Mouse (Mus musculus) left cerebral cortex, postnatal 4 days (tissue): ENCODE data around the gene Cbll1. TPM values are rescaled to one million over a fixed set of nuclear protein-coding genes. Genes with fewer than 3 reads are reported as not detected.
"Not testable (repeated sequence)": the region's sequence is repeated elsewhere in the genome, so short reads cannot be mapped to it uniquely, and the experiment has no call there.

Source experiments
- DNase-seq: peaks from one replicate; pipeline ENCODE4 v3.0.0-alpha.2; 2022
- intact Hi-C: fragments of 180-260 bp; cut with DNase I; formaldehyde crosslinking; loops from one replicate; pipeline ENCODE4 v1.15.1; 2025
- total RNA-seq, 2 experiments: library from RNA; stranded (reverse); gene quantifications; 2 replicates each; pipeline ENCODE4 v1.2.3; 2021

Gene Cbll1
- total RNA-seq, 2 experiments from 2014 or later: 31.0 to 31.2 TPM

GRCm38 (mm10) chr12:31501266-31501665 lies 1.9 kb upstream of the Cbll1 start:
- intact Hi-C loops: loop anchor here (10.0 kb wide), 3 partner anchors 126 to 214 kb away; partner anchors contain the start of genes Cog5, Dus4l and Gpr22
- DNase-seq: no peak

- intact Hi-C loops: loop anchor here (10.0 kb wide), 3 partner anchors 125 to 215 kb away; partner anchors contain the start of genes Cog5, Dus4l and Gpr22
Measured at GRCm38 (mm10) chr12:31500196-31500595, 780 bp upstream of the Cbll1 start.

GRCm38 (mm10) chr12:31498936-31499313 lies 491 bp downstream of the Cbll1 start:
- no peak for DNase-seq
- intact Hi-C loops: no loop called here

More at GRCm38 (mm10) chr12:31500196-31500595, 780 bp upstream of the Cbll1 start:
- peak; percentile 34 for DNase-seq

- DNase-seq: peak; percentile 11
- intact Hi-C loops: no loop called here
Measured at GRCm38 (mm10) chr12:31486431-31486830, 13.0 kb downstream of the Cbll1 start.

GRCm38 (mm10) chr12:31478182-31478581 lies 21.2 kb downstream of the Cbll1 start:
- DNase-seq: not testable (repeated sequence)
- intact Hi-C loops: loop anchor here (10.0 kb wide), 1 partner anchor 103 kb away; no protein-coding TSS in a partner anchor

GRCm38 (mm10) chr12:31462615-31463014 lies 36.8 kb downstream of the Cbll1 start:
- intact Hi-C loops: no loop called here
- DNase-seq: no peak

- no peak for DNase-seq
- intact Hi-C loops: no loop called here
Measured at GRCm38 (mm10) chr12:31461371-31461770, 38.0 kb downstream of the Cbll1 start.

- intact Hi-C loops: not testable (repeated sequence)
- DNase-seq: peak; percentile 5
Measured at GRCm38 (mm10) chr12:31460270-31460669, 39.1 kb downstream of the Cbll1 start.

GRCm38 (mm10) chr12:31458474-31458873 lies 40.9 kb downstream of the Cbll1 start:
- DNase-seq: no peak
- intact Hi-C loops: no loop called here

GRCm38 (mm10) chr12:31456271-31456670 lies 43.1 kb downstream of the Cbll1 start:
- intact Hi-C loops: no loop called here
- no peak for DNase-seq

- intact Hi-C loops: no loop called here
Measured at GRCm38 (mm10) chr12:31449341-31449740, 50.1 kb downstream of the Cbll1 start.

GRCm38 (mm10) chr12:31444827-31445226 lies 54.6 kb downstream of the Cbll1 start:
- intact Hi-C loops: no loop called here
- peak; percentile 9 for DNase-seq

More at GRCm38 (mm10) chr12:31449341-31449740, 50.1 kb downstream of the Cbll1 start:
- DNase-seq: no peak

- DNase-seq: peak; percentile 19
- intact Hi-C loops: no loop called here
Measured at GRCm38 (mm10) chr12:31444131-31444546, 55.3 kb downstream of the Cbll1 start.

- DNase-seq: no peak
- intact Hi-C loops: no loop called here
Measured at GRCm38 (mm10) chr12:31439612-31440011, 59.8 kb downstream of the Cbll1 start.

GRCm38 (mm10) chr12:31437791-31438190 lies 61.6 kb downstream of the Cbll1 start:
- DNase-seq: no peak

More at GRCm38 (mm10) chr12:31437791-31438190, 61.6 kb downstream of the Cbll1 start:
- intact Hi-C loops: no loop called here

Other genes with a start within 250 kb of the Cbll1 start
- 10 to 100 TPM; 50.9 to 55.7 TPM for gene Lamb1, start 234.4 kb downstream of the Cbll1 start, total RNA-seq
- 10 to 100 TPM; 86.5 to 94.7 TPM for gene Dld, start 148.2 kb downstream of the Cbll1 start, total RNA-seq
- under 1 TPM in 1 of 2 experiments, not detected in 1; 0.16 TPM for gene Slc26a3, start 108.7 kb downstream of the Cbll1 start, total RNA-seq
- 1 to 10 TPM in 1 of 2 experiments, under 1 TPM in 1; 0.40 to 1.0 TPM for gene Slc26a4, start 60.4 kb upstream of the Cbll1 start, total RNA-seq
- gene Bcap29, start 135.0 kb upstream of the Cbll1 start, total RNA-seq: 10 to 100 TPM; 17.4 to 18.9 TPM
- gene Dus4l, start 155.2 kb upstream of the Cbll1 start, total RNA-seq: 10 to 100 TPM; 10.3 to 13.3 TPM
- 10 to 100 TPM; 41.3 to 44.3 TPM for gene Cog5, start 155.3 kb upstream of the Cbll1 start, total RNA-seq
- 10 to 100 TPM; 21.7 to 25.4 TPM for gene Gpr22, start 214.3 kb upstream of the Cbll1 start, total RNA-seq